Mouse (Mus musculus): Measurements from ENCODE around the gene Jtb.

GRCm38 (mm10) chr3:90213377-90213866, 18.0 kb upstream of the Jtb start, which contains the start of the genes Rps27 and Rab13:
- TF ChIP-seq POLR2A (IDR thresholded peaks at IDR 0.05; ENCODE audit: low read depth, low read length), result peak; percentile 95
- TF ChIP-seq CTCF (conservative IDR thresholded peaks at IDR 0.05; ENCODE audit: insufficient read depth, insufficient read length, low read depth, low read length), result no peak
